Mouse (Mus musculus) inflammation-experienced regulatory T-cells, adult 6 months (primary cell): Measurements from ENCODE around the gene Nebl. TPM values are rescaled to one million over a fixed set of nuclear protein-coding genes. Genes with fewer than 3 reads are reported as not detected.

Source experiments
- ATAC-seq: one replicate; pipeline ENCODE4 v1.8.0; 2017
- polyA plus RNA-seq, 3 experiments: library from polyadenylated mRNA; unstranded; fragments of 100-300 nt; shearing (Covaris generic); gene quantifications; one replicate each; pipeline ENCODE4 v1.2.1; 2017

Gene Nebl
- polyA plus RNA-seq, 3 experiments from 2014 or later, result 13.5 to 17.4 (median 14.3) TPM

GRCm38 (mm10) chr2:17514765-17515164 lies 216.5 kb downstream of the Nebl start:
- ATAC-seq, result no peak

- ATAC-seq, result no peak
Measured at GRCm38 (mm10) chr2:17509942-17510341, 221.3 kb downstream of the Nebl start.

- no peak for ATAC-seq
Measured at GRCm38 (mm10) chr2:17507362-17507761, 223.9 kb downstream of the Nebl start.

- no peak for ATAC-seq
Measured at GRCm38 (mm10) chr2:17504115-17504774, 227.0 kb downstream of the Nebl start.

- no peak for ATAC-seq
Measured at GRCm38 (mm10) chr2:17501075-17501474, 230.2 kb downstream of the Nebl start.

GRCm38 (mm10) chr2:17465517-17466174 lies 265.6 kb downstream of the Nebl start:
- no peak for ATAC-seq

GRCm38 (mm10) chr2:17460434-17460833 lies 270.8 kb downstream of the Nebl start:
- ATAC-seq, result no peak

- ATAC-seq, result no peak
Measured at GRCm38 (mm10) chr2:17453676-17454075, 277.6 kb downstream of the Nebl start.

- ATAC-seq, result no peak
Measured at GRCm38 (mm10) chr2:17448341-17448740, 282.9 kb downstream of the Nebl start.

- ATAC-seq, result no peak
Measured at GRCm38 (mm10) chr2:17443581-17443980, 287.7 kb downstream of the Nebl start.

- ATAC-seq, result no peak
Measured at GRCm38 (mm10) chr2:17438317-17438716, 292.9 kb downstream of the Nebl start.

GRCm38 (mm10) chr2:17436739-17437440 lies 294.4 kb downstream of the Nebl start:
- ATAC-seq, result no peak

GRCm38 (mm10) chr2:17435217-17435616 lies 296.0 kb downstream of the Nebl start:
- ATAC-seq, result no peak

- ATAC-seq, result no peak
Measured at GRCm38 (mm10) chr2:17429028-17429427, 302.2 kb downstream of the Nebl start.

- no peak for ATAC-seq
Measured at GRCm38 (mm10) chr2:17428156-17428555, 303.1 kb downstream of the Nebl start.

- peak; percentile 58 for ATAC-seq
Measured at GRCm38 (mm10) chr2:17422967-17423366, 308.3 kb downstream of the Nebl start.

- no peak for ATAC-seq
Measured at GRCm38 (mm10) chr2:17415347-17415746, 315.9 kb downstream of the Nebl start.

GRCm38 (mm10) chr2:17414324-17414723 lies 316.9 kb downstream of the Nebl start:
- no peak for ATAC-seq

GRCm38 (mm10) chr2:17413496-17414268 lies 317.6 kb downstream of the Nebl start:
- no peak for ATAC-seq

- ATAC-seq, result no peak
Measured at GRCm38 (mm10) chr2:17409276-17409675, 322.0 kb downstream of the Nebl start.

- no peak for ATAC-seq
Measured at GRCm38 (mm10) chr2:17405899-17406531, 325.2 kb downstream of the Nebl start.

GRCm38 (mm10) chr2:17402511-17402910 lies 328.8 kb downstream of the Nebl start:
- no peak for ATAC-seq
